Mouse (Mus musculus): ENCODE results near the gene Usf2. TPM values are rescaled to one million over a fixed set of nuclear protein-coding genes. Genes with fewer than 3 reads are reported as not detected.
"Not testable (repeated sequence)": the region's sequence is repeated elsewhere in the genome, so short reads cannot be mapped to it uniquely, and the experiment has no call there.

Usf2 gene
- polyA plus RNA-seq, 1 experiment from 2014 or later: 20.5 TPM

- ATAC-seq (ENCODE audit: low read depth): no peak
- no peak overlapping the region for H3K4me3 ChIP-seq (ENCODE audit: low read length)
- peaks cover 43% of the 10 kb centered on the region for H3K36me3 ChIP-seq (ENCODE audit: control insufficient read depth, insufficient read depth, low read length)
- no peak overlapping the region for H3K4me2 ChIP-seq (ENCODE audit: low read depth, low read length)
- 75% methylated on average over 3 of the region's 3 CpGs for WGBS
- H3K9ac ChIP-seq (ENCODE audit: low read length): no peak overlapping the region
- no peak overlapping the region for H3K27ac ChIP-seq (ENCODE audit: low read length)
- no peaks in the 10 kb centered on the region for H3K9me3 ChIP-seq (ENCODE audit: control insufficient read depth, low read length)
- no peaks in the 10 kb centered on the region for H3K27me3 ChIP-seq (ENCODE audit: control insufficient read depth, insufficient read depth, low read depth, low read length)
- peaks cover 10% of the 10 kb centered on the region for H3K4me1 ChIP-seq (replicated peaks; ENCODE audit: control insufficient read depth, insufficient read depth, low read length)
These were observed 2.6 kb downstream of the Usf2 start for GRCm38 (mm10) chr7:30954036-30954435.

GRCm38 (mm10) chr7:30953459-30953858 lies 3.1 kb downstream of the Usf2 start:
- ATAC-seq (ENCODE audit: low read depth): no peak
- no peak overlapping the region for H3K4me2 ChIP-seq (ENCODE audit: low read depth, low read length)
- H3K27ac ChIP-seq (ENCODE audit: low read length): no peak overlapping the region
- 81% methylated on average over 6 of the region's 6 CpGs for WGBS
- no peak overlapping the region for H3K9ac ChIP-seq (ENCODE audit: low read length)
- H3K9me3 ChIP-seq (ENCODE audit: control insufficient read depth, low read length): no peaks in the 10 kb centered on the region
- peaks cover 43% of the 10 kb centered on the region for H3K36me3 ChIP-seq (ENCODE audit: control insufficient read depth, insufficient read depth, low read length)
- no peak overlapping the region for H3K4me3 ChIP-seq (ENCODE audit: low read length)
- no peaks in the 10 kb centered on the region for H3K27me3 ChIP-seq (ENCODE audit: control insufficient read depth, insufficient read depth, low read depth, low read length)
- H3K4me1 ChIP-seq (replicated peaks; ENCODE audit: control insufficient read depth, insufficient read depth, low read length): peaks cover 10% of the 10 kb centered on the region

GRCm38 (mm10) chr7:30952441-30953265 lies 4.0 kb downstream of the Usf2 start:
- Histone ChIP-seq H3K9ac (ENCODE audit: low read length) (no peak overlapping the region), H3K4me2 (ENCODE audit: low read depth, low read length) (no peak overlapping the region), H3K4me1 (replicated peaks; ENCODE audit: control insufficient read depth, insufficient read depth, low read length) (peaks cover 7% of the 10 kb centered on the region), H3K4me3 (ENCODE audit: low read length) (no peak overlapping the region), H3K27ac (ENCODE audit: low read length) (no peak overlapping the region), H3K9me3 (ENCODE audit: control insufficient read depth, low read length) (no peaks in the 10 kb centered on the region), H3K36me3 (ENCODE audit: control insufficient read depth, insufficient read depth, low read length) (peaks cover 43% of the 10 kb centered on the region), H3K27me3 (ENCODE audit: control insufficient read depth, insufficient read depth, low read depth, low read length) (no peaks in the 10 kb centered on the region)
- WGBS: 93% methylated on average over 16 of the region's 16 CpGs
- ATAC-seq (ENCODE audit: low read depth): no peak

- not testable (repeated sequence) for H3K4me3 ChIP-seq (ENCODE audit: low read length); H3K27ac ChIP-seq (ENCODE audit: low read length); H3K9ac ChIP-seq (ENCODE audit: low read length); H3K9me3 ChIP-seq (ENCODE audit: control insufficient read depth, low read length); H3K4me2 ChIP-seq (ENCODE audit: low read depth, low read length); H3K27me3 ChIP-seq (ENCODE audit: control insufficient read depth, insufficient read depth, low read depth, low read length); ATAC-seq (ENCODE audit: low read depth); H3K4me1 ChIP-seq (replicated peaks; ENCODE audit: control insufficient read depth, insufficient read depth, low read length)
- WGBS: 73% methylated on average over 3 of the region's 3 CpGs
- H3K36me3 ChIP-seq (ENCODE audit: control insufficient read depth, insufficient read depth, low read length): peaks cover 43% of the 10 kb centered on the region
These were observed 6.7 kb downstream of the Usf2 start for GRCm38 (mm10) chr7:30949902-30950301.

GRCm38 (mm10) chr7:30945876-30946275 lies 10.7 kb downstream of the Usf2 start:
- Histone ChIP-seq H3K4me1 (replicated peaks; ENCODE audit: control insufficient read depth, insufficient read depth, low read length) (no peaks in the 10 kb centered on the region), H3K9me3 (ENCODE audit: control insufficient read depth, low read length) (no peaks in the 10 kb centered on the region), H3K4me2 (ENCODE audit: low read depth, low read length) (no peak overlapping the region), H3K36me3 (ENCODE audit: control insufficient read depth, insufficient read depth, low read length) (peaks cover 11% of the 10 kb centered on the region), H3K27me3 (ENCODE audit: control insufficient read depth, insufficient read depth, low read depth, low read length) (no peaks in the 10 kb centered on the region), H3K27ac (ENCODE audit: low read length) (no peak overlapping the region), H3K9ac (ENCODE audit: low read length) (no peak overlapping the region), H3K4me3 (ENCODE audit: low read length) (no peak overlapping the region)
- WGBS: 96% methylated on average over 7 of the region's 7 CpGs
- no peak for ATAC-seq (ENCODE audit: low read depth)

GRCm38 (mm10) chr7:30945466-30945865 lies 11.1 kb downstream of the Usf2 start:
- not testable (repeated sequence) for H3K9ac ChIP-seq (ENCODE audit: low read length); H3K27ac ChIP-seq (ENCODE audit: low read length); H3K4me2 ChIP-seq (ENCODE audit: low read depth, low read length); H3K9me3 ChIP-seq (ENCODE audit: control insufficient read depth, low read length); H3K4me1 ChIP-seq (replicated peaks; ENCODE audit: control insufficient read depth, insufficient read depth, low read length); ATAC-seq (ENCODE audit: low read depth); H3K4me3 ChIP-seq (ENCODE audit: low read length); H3K27me3 ChIP-seq (ENCODE audit: control insufficient read depth, insufficient read depth, low read depth, low read length); H3K36me3 ChIP-seq (ENCODE audit: control insufficient read depth, insufficient read depth, low read length)
- 84% methylated on average over 7 of the region's 7 CpGs for WGBS

GRCm38 (mm10) chr7:30944706-30945105 lies 11.9 kb downstream of the Usf2 start:
- not testable (repeated sequence) for H3K4me3 ChIP-seq (ENCODE audit: low read length); H3K4me1 ChIP-seq (replicated peaks; ENCODE audit: control insufficient read depth, insufficient read depth, low read length); H3K36me3 ChIP-seq (ENCODE audit: control insufficient read depth, insufficient read depth, low read length); H3K27ac ChIP-seq (ENCODE audit: low read length); H3K4me2 ChIP-seq (ENCODE audit: low read depth, low read length); ATAC-seq (ENCODE audit: low read depth); H3K9ac ChIP-seq (ENCODE audit: low read length); H3K9me3 ChIP-seq (ENCODE audit: control insufficient read depth, low read length); H3K27me3 ChIP-seq (ENCODE audit: control insufficient read depth, insufficient read depth, low read depth, low read length)
- WGBS: 41% methylated on average over 2 of the region's 2 CpGs

- Histone ChIP-seq H3K9ac (ENCODE audit: low read length) (no peak within 1 kb of the TSS), H3K4me1 (replicated peaks; ENCODE audit: control insufficient read depth, insufficient read depth, low read length) (no peaks in the 10 kb centered on the region), H3K36me3 (ENCODE audit: control insufficient read depth, insufficient read depth, low read length) (peaks cover under 1% of the 10 kb centered on the region; the same call in 1 of the 2 replicates), H3K4me3 (ENCODE audit: low read length) (no peak within 1 kb of the TSS), H3K27me3 (ENCODE audit: control insufficient read depth, insufficient read depth, low read depth, low read length) (no peaks in the 10 kb centered on the region), H3K4me2 (ENCODE audit: low read depth, low read length) (no peak within 1 kb of the TSS), H3K9me3 (ENCODE audit: control insufficient read depth, low read length) (no peaks in the 10 kb centered on the region), H3K27ac (ENCODE audit: low read length) (no peak within 1 kb of the TSS)
- ATAC-seq (ENCODE audit: low read depth): no peak
- WGBS: 53% methylated on average over 9 of the region's 9 CpGs
These were observed 12.5 kb downstream of the Usf2 start, which contains the start of gene Hamp for GRCm38 (mm10) chr7:30943909-30944635. Gene Hamp, minus strand, starts transcription at chr7:30944032.

- not testable (repeated sequence) for H3K9ac ChIP-seq (ENCODE audit: low read length); H3K27ac ChIP-seq (ENCODE audit: low read length); ATAC-seq (ENCODE audit: low read depth); H3K9me3 ChIP-seq (ENCODE audit: control insufficient read depth, low read length); H3K36me3 ChIP-seq (ENCODE audit: control insufficient read depth, insufficient read depth, low read length); H3K4me2 ChIP-seq (ENCODE audit: low read depth, low read length); H3K4me1 ChIP-seq (replicated peaks; ENCODE audit: control insufficient read depth, insufficient read depth, low read length); H3K27me3 ChIP-seq (ENCODE audit: control insufficient read depth, insufficient read depth, low read depth, low read length); H3K4me3 ChIP-seq (ENCODE audit: low read length)
- WGBS: 45% methylated on average over 3 of the region's 3 CpGs
These were observed 14.2 kb downstream of the Usf2 start for GRCm38 (mm10) chr7:30942365-30942764.
